Mouse (Mus musculus) neural tube, embryonic 13.5 days (tissue): Measurements from ENCODE around the gene Cadps. TPM values are rescaled to one million over a fixed set of nuclear protein-coding genes. Genes with fewer than 3 reads are reported as not detected.

ENCODE experiments used
- ATAC-seq: fragments of 200-750 bp; cut with Nextera tagmentation; 2 replicates; pipeline ENCODE4 v1.8.0; 2017; ENCODE audit warnings: low read depth, mild to moderate bottlenecking, moderate TSS enrichment, moderate library complexity
- H3K27ac ChIP-seq: fragments of 300-500 bp; sonication (generic); replicated peaks from 2 replicates; pipeline ENCODE4 v1.5.1; 2015; ENCODE audit warnings: moderate library complexity, mild to moderate bottlenecking, inconsistent platforms
- H3K27me3 ChIP-seq: fragments of 300-500 bp; sonication (generic); 2 replicates; pipeline ENCODE4 v1.6.1; 2015; ENCODE audit warnings: mild to moderate bottlenecking, inconsistent platforms
- H3K36me3 ChIP-seq: fragments of 300-500 bp; sonication (generic); 2 replicates; pipeline ENCODE4 v1.6.1; 2015; ENCODE audit warnings: mild to moderate bottlenecking, inconsistent platforms
- H3K4me1 ChIP-seq: fragments of 300-500 bp; sonication (generic); replicated peaks from 2 replicates; pipeline ENCODE4 v1.6.1; 2015; ENCODE audit warnings: inconsistent platforms
- H3K4me2 ChIP-seq: fragments of 300-500 bp; sonication (generic); 2 replicates; pipeline ENCODE4 v1.6.1; 2015; ENCODE audit warnings: inconsistent platforms, mild to moderate bottlenecking, moderate library complexity
- H3K4me3 ChIP-seq: fragments of 300-500 bp; sonication (generic); 2 replicates; pipeline ENCODE4 v1.5.1; 2015; ENCODE audit warnings: mild to moderate bottlenecking, inconsistent platforms
- H3K9ac ChIP-seq: fragments of 300-500 bp; sonication (generic); 2 replicates; pipeline ENCODE4 v1.6.1; 2015; ENCODE audit warnings: moderate library complexity, mild to moderate bottlenecking, inconsistent platforms
- H3K9me3 ChIP-seq: fragments of 300-500 bp; sonication (generic); 2 replicates; pipeline ENCODE4 v1.6.1; 2016; ENCODE audit warnings: inconsistent platforms
- WGBS: fragments of 180-500 bp; shearing (Covaris S2); methylation state at CpG from one replicate; pipeline ENCODE4 v1.1.7; 2015; 5-methylcytosine and 5-hydroxymethylcytosine counted together
- polyA plus RNA-seq: library from polyadenylated mRNA; unstranded; fragments of >200 nt; fragmentation: Nextera tagmentation; extraction: Ambion mirVana; gene quantifications from 2 replicates; pipeline ENCODE4 v1.2.1, GENCODE M21; 2015

The Cadps gene
- polyA plus RNA-seq, 1 experiment from 2014 or later, result 34.2 TPM

GRCm38 (mm10) chr14:12349334-12350090 is 473.4 kb downstream of the Cadps start:
- Histone ChIP-seq H3K4me1 (peaks cover 23% of the 10 kb centered on the region), H3K9me3 (no peaks in the 10 kb centered on the region), H3K4me2 (no peak overlapping the region), H3K36me3 (no peaks in the 10 kb centered on the region), H3K27ac (no peak overlapping the region), H3K27me3 (peaks cover 100% of the 10 kb centered on the region), H3K4me3 (no peak overlapping the region), H3K9ac (no peak overlapping the region)
- no peak for ATAC-seq
- WGBS, result 8% methylated on average over 15 of the region's 15 CpGs

- Histone ChIP-seq H3K27ac (no peak within 1 kb of the TSS), H3K4me2 (no peak within 1 kb of the TSS), H3K4me3 (no peak within 1 kb of the TSS), H3K27me3 (peaks cover 100% of the 10 kb centered on the region), H3K9ac (no peak within 1 kb of the TSS), H3K9me3 (no peaks in the 10 kb centered on the region), H3K36me3 (no peaks in the 10 kb centered on the region), H3K4me1 (peaks cover 26% of the 10 kb centered on the region)
- no peak for ATAC-seq
- 2% methylated on average over 2 of the region's 2 CpGs for WGBS
Measured at GRCm38 (mm10) chr14:12348089-12348488, 474.8 kb downstream of the Cadps start, which contains the start of gene Fezf2. Gene Fezf2, minus strand, starts transcription at chr14:12348189.

DNA sequence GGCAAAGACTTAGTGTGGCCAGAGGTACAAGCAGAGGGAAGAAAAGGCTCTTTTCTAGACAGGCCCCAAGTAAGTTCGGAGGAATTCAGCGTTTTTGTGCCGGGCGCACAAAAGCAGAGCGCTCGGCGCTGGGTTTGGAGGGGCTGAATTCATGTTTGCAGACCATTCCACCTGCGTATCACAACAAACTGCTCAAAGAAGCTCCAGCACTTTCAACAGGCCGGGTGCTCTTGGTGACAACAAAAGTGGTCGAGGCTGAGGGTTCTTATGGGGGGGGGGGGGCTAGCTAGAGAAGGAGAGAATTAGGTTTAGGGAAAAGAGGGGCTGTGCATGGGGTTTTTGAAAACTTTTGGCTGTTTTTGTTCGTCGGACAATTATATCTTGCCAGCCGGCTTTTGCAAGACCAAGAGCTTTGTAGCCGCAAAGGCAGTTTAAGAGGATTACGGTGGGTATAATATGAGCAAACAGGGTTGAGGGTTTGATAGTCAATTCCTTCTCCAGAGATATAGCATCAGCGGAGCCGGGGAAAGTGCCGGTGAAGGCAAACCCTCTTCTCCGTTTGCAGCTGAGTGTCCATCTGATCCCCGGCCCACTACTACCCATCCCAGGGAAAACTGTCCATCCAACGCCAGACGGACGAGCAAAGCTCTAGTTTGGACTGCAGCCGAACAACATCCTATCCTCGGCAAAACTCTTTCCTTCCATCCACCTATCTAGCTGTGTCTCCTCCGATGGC is 475.8 kb downstream of the Cadps start:
- Histone ChIP-seq H3K4me3 (no peak overlapping the region), H3K36me3 (no peaks in the 10 kb centered on the region), H3K4me2 (peak overlapping the region; percentile 3; the same call in 1 of the 2 replicates), H3K9me3 (no peaks in the 10 kb centered on the region), H3K27ac (no peak overlapping the region), H3K4me1 (peaks cover 26% of the 10 kb centered on the region), H3K9ac (no peak overlapping the region), H3K27me3 (peaks cover 100% of the 10 kb centered on the region)
- WGBS, result under 1% methylated on average over 26 of the region's 26 CpGs
- no peak for ATAC-seq

- no peak for ATAC-seq
- Histone ChIP-seq H3K9me3 (no peaks in the 10 kb centered on the region), H3K4me3 (no peak overlapping the region), H3K4me1 (peaks cover 29% of the 10 kb centered on the region), H3K27me3 (peaks cover 100% of the 10 kb centered on the region), H3K27ac (no peak overlapping the region), H3K36me3 (no peaks in the 10 kb centered on the region), H3K9ac (no peak overlapping the region), H3K4me2 (peak overlapping the region; percentile 3; the same call in 1 of the 2 replicates)
- 1% methylated on average over 50 of the region's 50 CpGs for WGBS
Measured at GRCm38 (mm10) chr14:12346011-12346864, 476.6 kb downstream of the Cadps start.

DNA sequence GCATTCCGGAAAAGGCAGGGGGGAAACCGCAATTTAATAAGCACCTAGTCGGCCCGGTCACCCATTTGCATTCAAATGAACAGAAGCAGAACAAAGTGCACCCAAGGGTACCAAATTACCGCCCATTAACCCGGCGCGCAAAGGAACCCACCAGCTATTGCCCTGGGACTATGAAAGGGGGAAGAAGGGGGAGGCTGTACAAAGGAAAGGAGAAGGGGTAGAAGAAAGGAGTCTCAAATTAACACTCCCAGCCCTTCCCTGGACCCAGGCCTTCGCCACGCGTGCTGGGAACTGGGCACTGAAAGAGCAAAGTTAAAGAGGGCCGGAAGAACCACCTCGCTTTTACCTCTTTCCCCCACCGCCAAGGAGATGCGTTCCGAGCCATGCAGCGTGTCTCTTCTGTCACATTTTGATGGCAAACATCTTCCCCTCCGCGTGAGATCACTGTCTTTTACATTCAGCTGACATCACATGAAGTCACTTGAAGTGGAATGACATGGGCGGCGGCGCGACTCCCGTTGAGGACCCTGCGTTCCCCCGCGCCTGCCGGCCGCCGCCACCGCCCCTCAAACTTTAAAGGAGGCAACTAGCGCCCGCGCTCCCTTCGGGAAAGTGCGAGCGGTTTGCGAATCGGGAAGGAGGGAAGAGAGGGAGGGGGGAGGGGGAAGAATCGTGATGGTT is 477.5 kb downstream of the Cadps start:
- H3K9ac ChIP-seq, result no peak overlapping the region
- H3K4me2 ChIP-seq, result no peak overlapping the region
- H3K4me3 ChIP-seq, result no peak overlapping the region
- no peaks in the 10 kb centered on the region for H3K9me3 ChIP-seq
- WGBS, result under 1% methylated on average over 39 of the region's 40 CpGs
- H3K27me3 ChIP-seq, result peaks cover 99% of the 10 kb centered on the region
- no peaks in the 10 kb centered on the region for H3K36me3 ChIP-seq
- no peak overlapping the region for H3K27ac ChIP-seq
- ATAC-seq, result no peak
- peaks cover 34% of the 10 kb centered on the region for H3K4me1 ChIP-seq

DNA sequence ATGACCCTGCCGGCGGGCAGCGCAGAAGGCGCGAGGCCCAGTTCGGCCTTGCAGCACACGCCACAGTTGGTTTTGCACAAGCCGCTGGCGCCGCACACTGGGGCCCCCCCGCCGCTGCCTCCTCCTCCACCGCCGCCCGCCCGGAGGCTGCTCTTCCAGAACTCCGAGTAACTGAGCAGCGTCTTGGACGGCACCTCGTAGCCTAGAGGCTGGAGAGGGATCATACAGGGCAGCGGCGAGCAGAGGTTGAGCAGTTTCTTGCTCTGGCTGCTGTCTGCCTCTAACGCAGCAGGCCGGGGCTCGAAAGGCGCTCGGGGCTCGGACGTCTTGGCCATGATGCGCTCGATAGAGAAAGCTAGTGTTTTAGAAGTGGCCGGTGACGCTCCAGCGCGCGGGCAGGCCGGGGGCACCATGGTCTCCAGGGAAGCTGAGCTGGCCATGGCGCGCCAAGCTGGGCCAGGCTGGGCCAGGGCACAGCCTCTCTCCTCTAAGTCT is 478.1 kb downstream of the Cadps start:
- H3K4me3 ChIP-seq, result no peak overlapping the region
- no peak for ATAC-seq
- under 1% methylated on average over 39 of the region's 39 CpGs for WGBS
- no peak overlapping the region for H3K9ac ChIP-seq
- H3K9me3 ChIP-seq, result no peaks in the 10 kb centered on the region
- peaks cover 99% of the 10 kb centered on the region for H3K27me3 ChIP-seq
- peaks cover 37% of the 10 kb centered on the region for H3K4me1 ChIP-seq
- no peak overlapping the region for H3K4me2 ChIP-seq
- no peak overlapping the region for H3K27ac ChIP-seq
- H3K36me3 ChIP-seq, result no peaks in the 10 kb centered on the region

DNA sequence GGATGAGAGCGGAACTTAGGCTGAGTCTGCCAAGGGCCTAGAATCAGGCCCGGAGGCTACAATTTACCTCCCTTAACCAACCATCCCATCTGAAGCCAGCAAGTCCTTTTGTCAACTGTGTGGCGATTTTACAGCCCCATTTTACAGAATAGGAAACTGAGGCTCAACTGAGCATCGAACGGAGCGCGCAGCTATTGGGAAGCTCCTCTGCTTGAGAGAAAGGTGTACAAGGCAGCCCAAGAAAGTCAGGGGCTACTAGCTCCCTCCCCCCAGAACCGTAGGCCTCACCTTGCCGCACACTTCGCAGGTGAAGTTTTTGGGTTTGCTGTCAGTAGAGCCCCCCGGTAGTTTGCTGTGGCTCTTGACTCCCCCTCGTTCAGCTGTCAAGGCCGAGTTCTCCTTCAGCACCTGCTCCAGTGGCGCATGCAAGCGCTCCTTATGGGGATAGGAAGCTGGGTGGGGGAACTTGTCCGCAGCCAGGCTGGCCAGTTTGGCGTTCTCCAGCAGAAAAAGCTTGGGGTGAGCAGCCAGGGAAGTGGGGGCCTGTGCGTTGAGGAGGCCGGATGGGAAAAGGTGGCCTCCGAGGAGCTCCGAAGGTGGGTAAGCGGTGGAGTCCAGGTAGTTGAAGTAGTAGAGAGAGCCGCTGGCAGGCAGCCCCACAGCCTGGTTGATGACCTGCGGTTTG is 478.7 kb downstream of the Cadps start:
- 3% methylated on average over 24 of the region's 24 CpGs for WGBS
- ATAC-seq, result no peak
- no peak overlapping the region for H3K4me3 ChIP-seq

DNA sequence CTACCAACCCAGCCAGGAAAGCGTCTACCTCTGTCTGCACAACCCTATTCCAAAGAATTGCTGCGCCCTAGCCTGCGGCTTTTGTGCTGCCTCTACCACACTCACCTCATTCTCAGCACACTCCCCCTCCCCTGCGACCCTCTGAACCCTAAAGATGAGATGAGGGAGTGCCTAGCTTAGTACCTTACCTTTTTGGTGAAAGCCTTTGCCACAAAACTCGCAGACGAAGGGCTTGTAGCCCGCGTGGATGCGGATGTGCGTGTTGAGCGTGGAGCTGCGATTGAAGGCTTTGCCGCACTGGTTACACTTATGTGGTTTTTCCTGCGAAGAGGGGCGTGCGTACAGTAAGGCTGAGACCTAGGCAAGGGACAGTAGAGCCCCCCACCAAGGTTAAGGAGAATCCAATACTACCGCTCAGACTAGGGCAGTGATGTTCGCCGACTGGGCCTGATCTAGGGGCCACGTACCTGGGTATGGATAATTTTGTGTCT is 479.4 kb downstream of the Cadps start:
- Histone ChIP-seq H3K27ac (no peak overlapping the region), H3K4me1 (peaks cover 37% of the 10 kb centered on the region), H3K4me2 (no peak overlapping the region), H3K4me3 (no peak overlapping the region), H3K27me3 (peaks cover 99% of the 10 kb centered on the region), H3K9me3 (no peaks in the 10 kb centered on the region), H3K36me3 (no peaks in the 10 kb centered on the region), H3K9ac (no peak overlapping the region)
- WGBS, result 2% methylated on average over 20 of the region's 20 CpGs
- no peak for ATAC-seq

More for the DNA sequence above, 478.7 kb downstream of the Cadps start:
- Histone ChIP-seq H3K27me3 (peaks cover 99% of the 10 kb centered on the region), H3K27ac (no peak overlapping the region), H3K9ac (no peak overlapping the region), H3K9me3 (no peaks in the 10 kb centered on the region), H3K4me2 (no peak overlapping the region), H3K36me3 (no peaks in the 10 kb centered on the region), H3K4me1 (peaks cover 37% of the 10 kb centered on the region)

GRCm38 (mm10) chr14:12342458-12343131 is 480.3 kb downstream of the Cadps start:
- H3K9me3 ChIP-seq, result no peaks in the 10 kb centered on the region
- no peak for ATAC-seq

GRCm38 (mm10) chr14:12341789-12342457 is 481.0 kb downstream of the Cadps start:
- Histone ChIP-seq H3K36me3 (no peaks in the 10 kb centered on the region), H3K9me3 (no peaks in the 10 kb centered on the region), H3K27ac (no peak overlapping the region), H3K4me3 (no peak overlapping the region), H3K27me3 (peaks cover 99% of the 10 kb centered on the region), H3K9ac (no peak overlapping the region), H3K4me1 (peaks cover 43% of the 10 kb centered on the region), H3K4me2 (no peak overlapping the region)
- no peak for ATAC-seq
- WGBS, result 4% methylated on average over 24 of the region's 24 CpGs

More at GRCm38 (mm10) chr14:12342458-12343131, 480.3 kb downstream of the Cadps start:
- Histone ChIP-seq H3K36me3 (no peaks in the 10 kb centered on the region), H3K27me3 (peaks cover 99% of the 10 kb centered on the region), H3K4me1 (peaks cover 43% of the 10 kb centered on the region), H3K4me2 (no peak overlapping the region), H3K27ac (no peak overlapping the region), H3K4me3 (no peak overlapping the region), H3K9ac (no peak overlapping the region)
- WGBS, result 2% methylated on average over 23 of the region's 23 CpGs
